Comparison of ENCODE assay signal across 8 mouse cellular contexts in genomic region chr5:144255632-144256540, GRCm38 (mm10). TPM values are rescaled to one million over a fixed set of nuclear protein-coding genes. Genes with fewer than 3 reads are reported as not detected.
DNase-seq lines count a peak whose midpoint lies in the region; ATAC-seq and TF ChIP-seq lines count a peak whose summit lies in the region.

No protein-coding gene starts in this region.

- H3K9ac ChIP-seq in embryonic facial prominence, embryonic 15.5 days = peak overlapping the region; percentile 85
- peak overlapping the region; percentile 96 for H3K9ac ChIP-seq in heart, embryonic 15.5 days
- peak overlapping the region; percentile 98 for H3K9ac ChIP-seq in kidney, postnatal 0 days (ENCODE audit: low read depth, low read length)
- peak overlapping the region; percentile 83 for H3K9ac ChIP-seq in lung, embryonic 15.5 days
- peak overlapping the region; percentile 92 for H3K9ac ChIP-seq in neural tube, embryonic 15.5 days (replicated peaks)

- WGBS in embryonic facial prominence, embryonic 15.5 days = under 1% methylated on average over 40 of the region's 40 CpGs
- WGBS in heart, embryonic 15.5 days = under 1% methylated on average over 40 of the region's 40 CpGs
- under 1% methylated on average over 39 of the region's 40 CpGs for WGBS in kidney, postnatal 0 days
- WGBS in lung, embryonic 15.5 days = under 1% methylated on average over 39 of the region's 40 CpGs
- under 1% methylated on average over 40 of the region's 40 CpGs for WGBS in neural tube, embryonic 15.5 days

- peak overlapping the region; percentile 69 for H3K4me2 ChIP-seq in embryonic facial prominence, embryonic 15.5 days (replicated peaks)
- peak overlapping the region; percentile 84 for H3K4me2 ChIP-seq in heart, embryonic 15.5 days
- peak overlapping the region; percentile 66 for H3K4me2 ChIP-seq in kidney, postnatal 0 days (ENCODE audit: low read length)
- peak overlapping the region; percentile 81 for H3K4me2 ChIP-seq in lung, embryonic 15.5 days
- peak overlapping the region; percentile 78 for H3K4me2 ChIP-seq in neural tube, embryonic 15.5 days

- H3K27me3 ChIP-seq in embryonic facial prominence, embryonic 15.5 days = no peaks in the 10 kb centered on the region
- H3K27me3 ChIP-seq in heart, embryonic 15.5 days = no peaks in the 10 kb centered on the region
- H3K27me3 ChIP-seq in kidney, postnatal 0 days (ENCODE audit: insufficient read depth, low read length) = no peaks in the 10 kb centered on the region
- H3K27me3 ChIP-seq in lung, embryonic 15.5 days = no peaks in the 10 kb centered on the region
- no peaks in the 10 kb centered on the region for H3K27me3 ChIP-seq in neural tube, embryonic 15.5 days (replicated peaks)

- 0 out of 2 replicates have a peak, but pooled peaks cover 2% of the 10 kb centered on the region for H3K36me3 ChIP-seq in embryonic facial prominence, embryonic 15.5 days
- H3K36me3 ChIP-seq in heart, embryonic 15.5 days = no peaks in the 10 kb centered on the region
- 0 out of 2 replicates have a peak, but pooled peaks cover 6% of the 10 kb centered on the region for H3K36me3 ChIP-seq in kidney, postnatal 0 days (ENCODE audit: insufficient read depth, low read length)
- H3K36me3 ChIP-seq in lung, embryonic 15.5 days = peaks cover 12% of the 10 kb centered on the region; the same call in 1 of the 2 replicates
- no peaks in the 10 kb centered on the region for H3K36me3 ChIP-seq in neural tube, embryonic 15.5 days

- ATAC-seq in embryonic facial prominence, embryonic 15.5 days (ENCODE audit: insufficient number of reproducible peaks, low FRiP score, low TSS enrichment, low read depth) = peak; percentile 55
- ATAC-seq in heart, embryonic 15.5 days (replicated peaks; ENCODE audit: insufficient number of reproducible peaks, insufficient read depth, low FRiP score, low read depth) = peak; percentile 43
- ATAC-seq in kidney, postnatal 0 days (replicated peaks; ENCODE audit: low FRiP score, low read depth) = peak; percentile 55
- ATAC-seq in lung, embryonic 15.5 days (ENCODE audit: borderline replicate concordance, extremely low read depth, low FRiP score, low TSS enrichment) = peak; percentile 51
- ATAC-seq in neural tube, embryonic 15.5 days (ENCODE audit: low FRiP score) = peak; percentile 57

- peak overlapping the region; percentile 97 for H3K4me3 ChIP-seq in embryonic facial prominence, embryonic 15.5 days (replicated peaks)
- peak overlapping the region; percentile 86 for H3K4me3 ChIP-seq in heart, embryonic 15.5 days
- H3K4me3 ChIP-seq in kidney, postnatal 0 days (replicated peaks; ENCODE audit: low read depth, low read length) = peak overlapping the region; percentile 94
- peak overlapping the region; percentile 83 for H3K4me3 ChIP-seq in lung, embryonic 15.5 days
- H3K4me3 ChIP-seq in neural tube, embryonic 15.5 days (replicated peaks) = peak overlapping the region; percentile 98

- H3K9me3 ChIP-seq in embryonic facial prominence, embryonic 15.5 days (replicated peaks) = no peaks in the 10 kb centered on the region
- no peaks in the 10 kb centered on the region for H3K9me3 ChIP-seq in heart, embryonic 15.5 days (replicated peaks)
- no peaks in the 10 kb centered on the region for H3K9me3 ChIP-seq in kidney, postnatal 0 days (replicated peaks; ENCODE audit: low read length)
- no peaks in the 10 kb centered on the region for H3K9me3 ChIP-seq in lung, embryonic 15.5 days
- no peaks in the 10 kb centered on the region for H3K9me3 ChIP-seq in neural tube, embryonic 15.5 days (replicated peaks)

- TF ChIP-seq CTCF in kidney, postnatal 0 days (IDR thresholded peaks at IDR 0.05; ENCODE audit: low read depth) = no peak; the same call in 1 of the 2 replicates

- H3K27ac ChIP-seq in embryonic facial prominence, embryonic 15.5 days (replicated peaks) = peak overlapping the region; percentile 88
- H3K27ac ChIP-seq in heart, embryonic 15.5 days = peak overlapping the region; percentile 98
- H3K27ac ChIP-seq in kidney, postnatal 0 days = peak overlapping the region; percentile 99
- H3K27ac ChIP-seq in lung, embryonic 15.5 days = peak overlapping the region; percentile 93
- peak overlapping the region; percentile 85 for H3K27ac ChIP-seq in neural tube, embryonic 15.5 days (replicated peaks)

- H3K4me1 ChIP-seq in embryonic facial prominence, embryonic 15.5 days = peaks cover 50% of the 10 kb centered on the region
- peaks cover 60% of the 10 kb centered on the region for H3K4me1 ChIP-seq in heart, embryonic 15.5 days (replicated peaks)
- peaks cover 32% of the 10 kb centered on the region for H3K4me1 ChIP-seq in kidney, postnatal 0 days (replicated peaks; ENCODE audit: insufficient read depth, low read length)
- H3K4me1 ChIP-seq in lung, embryonic 15.5 days = peaks cover 53% of the 10 kb centered on the region
- H3K4me1 ChIP-seq in neural tube, embryonic 15.5 days = peaks cover 44% of the 10 kb centered on the region

- peak; percentile 66 for DNase-seq in CD4-positive helper T cell, adult 2 months (ENCODE audit: low read depth, low spot score)
- DNase-seq in adrenal gland, postnatal 14 days = peak; percentile 74
- peak; percentile 82 for DNase-seq in kidney, postnatal 0 days (ENCODE audit: low spot score)
- DNase-seq in testis, postnatal 14 days (ENCODE audit: low spot score) = peak; percentile 61

RNA-seq across cellular contexts. Expression of gene Bri3, which starts 11.6 kb away (rescaled TPM):
- total RNA-seq in adrenal gland, postnatal 14 days (2021) = 123 and 128 TPM in 2 replicates
- polyA plus RNA-seq in embryonic facial prominence, embryonic 15.5 days (2015; fragmentation: Nextera tagmentation; extraction: Ambion mirVana) = 112 and 118 TPM in 2 replicates
- 153 and 183 TPM in 2 replicates for polyA plus RNA-seq in heart, embryonic 15.5 days (2015; fragmentation: Nextera tagmentation; extraction: Ambion mirVana)
- polyA plus RNA-seq in kidney, postnatal 0 days (2015; fragmentation: Nextera tagmentation; extraction: Ambion mirVana) = 205 and 224 TPM in 2 replicates
- polyA plus RNA-seq in lung, embryonic 15.5 days (2015; fragmentation: Nextera tagmentation; extraction: Ambion mirVana) = 123 and 129 TPM in 2 replicates
- 91.9 and 106 TPM in 2 replicates for polyA plus RNA-seq in neural tube, embryonic 15.5 days (2015; fragmentation: Nextera tagmentation; extraction: Ambion mirVana)

RNA-seq across cellular contexts. Expression of gene Tecpr1, which starts 32.5 kb away (rescaled TPM):
- 79.1 and 89.2 TPM in 2 replicates for total RNA-seq in adrenal gland, postnatal 14 days (2021)
- polyA plus RNA-seq in embryonic facial prominence, embryonic 15.5 days (2015; fragmentation: Nextera tagmentation; extraction: Ambion mirVana) = 25.9 and 26.1 TPM in 2 replicates
- 13.9 and 19.5 TPM in 2 replicates for polyA plus RNA-seq in heart, embryonic 15.5 days (2015; fragmentation: Nextera tagmentation; extraction: Ambion mirVana)
- polyA plus RNA-seq in kidney, postnatal 0 days (2015; fragmentation: Nextera tagmentation; extraction: Ambion mirVana) = 15.3 and 17.4 TPM in 2 replicates
- polyA plus RNA-seq in lung, embryonic 15.5 days (2015; fragmentation: Nextera tagmentation; extraction: Ambion mirVana) = 21.2 and 25.1 TPM in 2 replicates
- 40.3 and 42.6 TPM in 2 replicates for polyA plus RNA-seq in neural tube, embryonic 15.5 days (2015; fragmentation: Nextera tagmentation; extraction: Ambion mirVana)

Comparison
In these comparisons a context has a peak if more than half of its experiments do, and no peak if none do; other contexts are left out.
1. Peak in every context shown above with its lines: DNase-seq, ATAC-seq, H3K4me3 ChIP-seq and H3K27ac ChIP-seq.